Mouse (Mus musculus): ENCODE results near the gene Ankfy1. TPM values are rescaled to one million over a fixed set of nuclear protein-coding genes. Genes with fewer than 3 reads are reported as not detected.

Ankfy1 gene
- 42.8 TPM for polyA plus RNA-seq (2021)

- ChIA-PET POLR2A (interaction anchor here (0.8 to 1.2 kb wide), 2 partner anchors 11 to 104 kb away, joined by 3 read pairs; no protein-coding TSS in a partner anchor), CTCF (no interaction called here)
- DNase-seq (ENCODE audit: low read depth, low spot score) (peak; percentile 66), ATAC-seq (peak; percentile 94)
- in situ Hi-C loops (cut with MboI; ENCODE audit: low pct_unique_long_range_greater_than_20kb): no loop called here
- H3K27me3 ChIP-seq: no peaks in the 10 kb centered on the region
- TF ChIP-seq CTCF (IDR thresholded peaks at IDR 0.05): no peak
These were observed at the start of gene Ankfy1 for GRCm38 (mm10) chr11:72689551-72690510. Gene Ankfy1 (plus strand): TSS chr11:72690006.

- in situ Hi-C loops (cut with MboI; ENCODE audit: low pct_unique_long_range_greater_than_20kb): no loop called here
- no peak for DNase-seq (ENCODE audit: low read depth, low spot score)
- ChIA-PET CTCF (no interaction called here), POLR2A (interaction anchor here (0.6 kb wide), 2 partner anchors 10 to 96 kb away, joined by 3 to 8 read pairs; no protein-coding TSS in a partner anchor)
- no peak for TF ChIP-seq CTCF (IDR thresholded peaks at IDR 0.05)
- H3K27me3 ChIP-seq: no peaks in the 10 kb centered on the region
- ATAC-seq: no peak
These were observed 47.1 kb upstream of the Ankfy1 start for GRCm38 (mm10) chr11:72642730-72643129.

- DNase-seq (ENCODE audit: low read depth, low spot score): no peak
- TF ChIP-seq CTCF (IDR thresholded peaks at IDR 0.05): no peak
These were observed 44.4 kb upstream of the Ankfy1 start for GRCm38 (mm10) chr11:72645386-72645785.

GRCm38 (mm10) chr11:72650347-72650746 lies 39.5 kb upstream of the Ankfy1 start:
- DNase-seq (ENCODE audit: low read depth, low spot score) (no peak), ATAC-seq (no peak)
- no peak for TF ChIP-seq CTCF (IDR thresholded peaks at IDR 0.05)
- CTCF ChIA-PET: no interaction called here
- H3K27me3 ChIP-seq: no peaks in the 10 kb centered on the region
- POLR2A ChIA-PET: no interaction called here
- in situ Hi-C loops (cut with MboI; ENCODE audit: low pct_unique_long_range_greater_than_20kb): no loop called here

More at GRCm38 (mm10) chr11:72645386-72645785, 44.4 kb upstream of the Ankfy1 start:
- in situ Hi-C loops (cut with MboI; ENCODE audit: low pct_unique_long_range_greater_than_20kb): no loop called here
- CTCF ChIA-PET: no interaction called here
- POLR2A ChIA-PET: no interaction called here
- no peaks in the 10 kb centered on the region for H3K27me3 ChIP-seq
- no peak for ATAC-seq

- no peaks in the 10 kb centered on the region for H3K27me3 ChIP-seq
- DNase-seq (ENCODE audit: low read depth, low spot score) (no peak), ATAC-seq (no peak)
- ChIA-PET CTCF (interaction anchor here (1.1 to 2.7 kb wide), 2 partner anchors 13 to 26 kb away, joined by 4 to 6 read pairs; no protein-coding TSS in a partner anchor), POLR2A (interaction anchor here (1.0 kb wide), 1 partner anchor 47 kb away, joined by 3 read pairs; no protein-coding TSS in a partner anchor)
- in situ Hi-C loops (cut with MboI; ENCODE audit: low pct_unique_long_range_greater_than_20kb): no loop called here
- peak; percentile 48 for TF ChIP-seq CTCF (IDR thresholded peaks at IDR 0.05)
These were observed 29.9 kb upstream of the Ankfy1 start for GRCm38 (mm10) chr11:72659918-72660317.

GRCm38 (mm10) chr11:72660359-72660758 lies 29.4 kb upstream of the Ankfy1 start:
- POLR2A ChIA-PET: interaction anchor here (1.0 kb wide), 1 partner anchor 48 kb away, joined by 3 read pairs; no protein-coding TSS in a partner anchor
- in situ Hi-C loops (cut with MboI; ENCODE audit: low pct_unique_long_range_greater_than_20kb): no loop called here
- TF ChIP-seq CTCF (IDR thresholded peaks at IDR 0.05): no peak
- ATAC-seq (no peak), DNase-seq (ENCODE audit: low read depth, low spot score) (no peak)
- CTCF ChIA-PET: interaction anchor here (0.9 to 2.7 kb wide), 3 partner anchors 13 to 26 kb away, joined by 4 to 6 read pairs (median 5); no protein-coding TSS in a partner anchor
- H3K27me3 ChIP-seq: no peaks in the 10 kb centered on the region

- in situ Hi-C loops (cut with MboI; ENCODE audit: low pct_unique_long_range_greater_than_20kb): no loop called here
- POLR2A ChIA-PET: interaction anchor here (0.6 kb wide), 1 partner anchor 68 kb away, joined by 3 read pairs; no protein-coding TSS in a partner anchor
- DNase-seq (ENCODE audit: low read depth, low spot score) (no peak), ATAC-seq (no peak)
- H3K27me3 ChIP-seq: no peaks in the 10 kb centered on the region
- CTCF ChIA-PET: no interaction called here
- TF ChIP-seq CTCF (IDR thresholded peaks at IDR 0.05): no peak
These were observed 25.2 kb upstream of the Ankfy1 start for GRCm38 (mm10) chr11:72664641-72665040.

- TF ChIP-seq CTCF (IDR thresholded peaks at IDR 0.05): peak; percentile 46
- ChIA-PET CTCF (no interaction called here), POLR2A (no interaction called here)
- no peak for DNase-seq (ENCODE audit: low read depth, low spot score)
- no peaks in the 10 kb centered on the region for H3K27me3 ChIP-seq
- in situ Hi-C loops (cut with MboI; ENCODE audit: low pct_unique_long_range_greater_than_20kb): no loop called here
- no peak for ATAC-seq
These were observed 19.2 kb upstream of the Ankfy1 start for GRCm38 (mm10) chr11:72670634-72671033.

GRCm38 (mm10) chr11:72671294-72671988 lies 18.4 kb upstream of the Ankfy1 start:
- TF ChIP-seq CTCF (IDR thresholded peaks at IDR 0.05): no peak
- CTCF ChIA-PET: interaction anchor here (0.7 kb wide), 1 partner anchor 83 kb away, joined by 3 read pairs; no protein-coding TSS in a partner anchor
- DNase-seq (ENCODE audit: low read depth, low spot score) (no peak), ATAC-seq (no peak)
- no peaks in the 10 kb centered on the region for H3K27me3 ChIP-seq
- in situ Hi-C loops (cut with MboI; ENCODE audit: low pct_unique_long_range_greater_than_20kb): no loop called here
- POLR2A ChIA-PET: no interaction called here

- no peak for TF ChIP-seq CTCF (IDR thresholded peaks at IDR 0.05)
- DNase-seq (ENCODE audit: low read depth, low spot score) (no peak), ATAC-seq (no peak)
- H3K27me3 ChIP-seq: no peaks in the 10 kb centered on the region
- CTCF ChIA-PET: no interaction called here
- in situ Hi-C loops (cut with MboI; ENCODE audit: low pct_unique_long_range_greater_than_20kb): no loop called here
- POLR2A ChIA-PET: no interaction called here
These were observed 17.4 kb upstream of the Ankfy1 start for GRCm38 (mm10) chr11:72672438-72672837.
